Mouse (Mus musculus) left cerebral cortex, postnatal 14 days (tissue): Measurements from ENCODE around the gene Lhfpl2. TPM values are rescaled to one million over a fixed set of nuclear protein-coding genes. Genes with fewer than 3 reads are reported as not detected.

ENCODE experiments used
- DNase-seq, 2 experiments: peaks; one replicate each; pipeline ENCODE4 v3.0.0; 2021 to 2022; ENCODE audit warnings: low spot score in 2 of 2, mixed read lengths in 1 of 2
- intact Hi-C: fragments of 180-260 bp; cut with DNase I; formaldehyde crosslinking; loops from one replicate; pipeline ENCODE4 v1.15.1; 2025
- total RNA-seq, 2 experiments: library from RNA; stranded (reverse); gene quantifications; 2 replicates each; pipeline ENCODE4 v1.2.3; 2021

Lhfpl2 gene
- total RNA-seq, 2 experiments from 2014 or later: 20.8 TPM

- intact Hi-C loops: no loop called here
These were observed 184.4 kb downstream of the Lhfpl2 start for GRCm38 (mm10) chr13:94241892-94242524.

GRCm38 (mm10) chr13:94242897-94243296 lies 185.3 kb downstream of the Lhfpl2 start:
- intact Hi-C loops: no loop called here
- DNase-seq: no peak

More at GRCm38 (mm10) chr13:94241892-94242524, 184.4 kb downstream of the Lhfpl2 start:
- DNase-seq: no peak

Other genes with a start within 250 kb of the Lhfpl2 start
- gene Scamp1, start 228.1 kb downstream of the Lhfpl2 start, total RNA-seq: 100 to 1,000 TPM; 162 to 187 TPM